Mouse (Mus musculus) monocyte, adult 59 days (primary cell): ENCODE data around the gene Hbb-bt. TPM values are rescaled to one million over a fixed set of nuclear protein-coding genes. Genes with fewer than 3 reads are reported as not detected.

Experiments used
- total RNA-seq, 2 experiments: library from RNA; stranded (reverse); gene quantifications; one replicate each; pipeline ENCODE4 v1.2.4; 2023

Gene Hbb-bt
- total RNA-seq: 10 to 100 TPM in 1 of 2 experiments, 1 to 10 TPM in 1; 1.7 to 18.8 TPM

GRCm38 (mm10) chr7:103813766-103814165 lies at the start of gene Hbb-bt:
TSS of gene Hbb-bt (minus strand) at chr7:103813996.

GRCm38 (mm10) chr7:103853090-103853489 lies 39.3 kb upstream of the Hbb-bt start, which contains the start of gene Hbb-y:
TSS of gene Hbb-y (minus strand) at chr7:103853216.

GRCm38 (mm10) chr7:103843034-103843433 lies 29.2 kb upstream of the Hbb-bt start, which contains the start of gene Hbb-bh1:
TSS of gene Hbb-bh1 (minus strand) at chr7:103843164.

GRCm38 (mm10) chr7:103840268-103840667 lies 26.5 kb upstream of the Hbb-bt start, which contains the start of gene Hbb-bh2:
TSS of gene Hbb-bh2 (minus strand) at chr7:103840520.

GRCm38 (mm10) chr7:103827808-103828207 lies 14.0 kb upstream of the Hbb-bt start, which contains the start of gene Hbb-bs:
TSS of gene Hbb-bs (minus strand) at chr7:103828096.

GRCm38 (mm10) chr7:103791721-103792120 lies 22.1 kb downstream of the Hbb-bt start, which contains the start of gene Olfr67:
TSS of gene Olfr67 (minus strand) at chr7:103791821.

GRCm38 (mm10) chr7:103779598-103779997 lies 34.2 kb downstream of the Hbb-bt start, which contains the start of gene Olfr68:
TSS of gene Olfr68 (minus strand) at chr7:103779698.

GRCm38 (mm10) chr7:103771494-103771893 lies 42.3 kb downstream of the Hbb-bt start, which contains the start of gene Olfr69:
TSS of gene Olfr69 (minus strand) at chr7:103771594.

Other genes with a start within 250 kb of the Hbb-bt start
- not detected for gene Olfr616, start 244.9 kb downstream of the Hbb-bt start, total RNA-seq
- not detected for gene Olfr617, start 240.9 kb downstream of the Hbb-bt start, total RNA-seq
- gene Olfr618, start 223.9 kb downstream of the Hbb-bt start, total RNA-seq: not detected
- gene Olfr619, start 213.4 kb downstream of the Hbb-bt start, total RNA-seq: not detected
- not detected for gene Olfr620, start 201.5 kb downstream of the Hbb-bt start, total RNA-seq
- gene Olfr622, start 171.3 kb downstream of the Hbb-bt start, total RNA-seq: not detected
- not detected for gene Olfr623, start 150.3 kb downstream of the Hbb-bt start, total RNA-seq
- not detected for gene Olfr624, start 142.8 kb downstream of the Hbb-bt start, total RNA-seq
- not detected for gene Olfr625-ps1, start 131.3 kb downstream of the Hbb-bt start, total RNA-seq
- not detected for gene Olfr243, start 99.3 kb downstream of the Hbb-bt start, total RNA-seq
- not detected for gene Olfr628, start 83.6 kb downstream of the Hbb-bt start, total RNA-seq
- not detected for gene Olfr629, start 69.1 kb downstream of the Hbb-bt start, total RNA-seq
- gene Olfr630, start 56.7 kb downstream of the Hbb-bt start, total RNA-seq: not detected
- gene Olfr69, start 42.4 kb downstream of the Hbb-bt start, total RNA-seq: not detected
- gene Olfr68, start 34.3 kb downstream of the Hbb-bt start, total RNA-seq: not detected
- not detected for gene Olfr67, start 22.2 kb downstream of the Hbb-bt start, total RNA-seq
- gene Hbb-bs, start 14.1 kb upstream of the Hbb-bt start, total RNA-seq: 100 to 1,000 TPM in 1 of 2 experiments, 10 to 100 TPM in 1; 19.6 to 139 TPM
- not detected for gene Hbb-bh2, start 26.5 kb upstream of the Hbb-bt start, total RNA-seq
- gene Hbb-bh1, start 29.2 kb upstream of the Hbb-bt start, total RNA-seq: not detected
- gene Hbb-y, start 39.2 kb upstream of the Hbb-bt start, total RNA-seq: not detected
- not detected for gene Olfr66, start 72.3 kb upstream of the Hbb-bt start, total RNA-seq
- gene Olfr64, start 80.5 kb upstream of the Hbb-bt start, total RNA-seq: not detected
- gene Olfr65, start 89.5 kb upstream of the Hbb-bt start, total RNA-seq: not detected
- gene Olfr631, start 114.8 kb upstream of the Hbb-bt start, total RNA-seq: not detected
- gene Olfr632, start 120.4 kb upstream of the Hbb-bt start, total RNA-seq: not detected
- not detected for gene Olfr633, start 130.4 kb upstream of the Hbb-bt start, total RNA-seq
- not detected for gene Olfr635, start 157.2 kb upstream of the Hbb-bt start, total RNA-seq
- not detected for gene Olfr638, start 184.8 kb upstream of the Hbb-bt start, total RNA-seq
- gene Olfr639, start 203.3 kb upstream of the Hbb-bt start, total RNA-seq: under 1 TPM; 0.09 to 0.10 TPM
- gene Olfr640, start 211.6 kb upstream of the Hbb-bt start, total RNA-seq: not detected
- gene Olfr641, start 221.4 kb upstream of the Hbb-bt start, total RNA-seq: not detected
- not detected for gene Olfr642, start 238.7 kb upstream of the Hbb-bt start, total RNA-seq
- not detected for gene 4930516K23Rik, start 247.4 kb upstream of the Hbb-bt start, total RNA-seq